Mouse (Mus musculus) CH12.LX (cell line): ENCODE results near the gene Cavin4. TPM values are rescaled to one million over a fixed set of nuclear protein-coding genes. Genes with fewer than 3 reads are reported as not detected.

Experiments used
- DNase-seq: peaks from one replicate; pipeline ENCODE4 v3.0.0-alpha.2; 2013; ENCODE audit errors: extremely low read depth
- H3K27ac ChIP-seq: 2 replicates; pipeline ENCODE4 v1.5.1; 2012; ENCODE audit warnings: low read depth, mild to moderate bottlenecking, control low read depth, moderate library complexity; ENCODE audit not compliant: insufficient read depth
- H3K27me3 ChIP-seq: replicated peaks from 2 replicates; pipeline ENCODE3; 2012; ENCODE audit warnings: inconsistent platforms
- H3K36me3 ChIP-seq, 2 experiments: replicated peaks in 1 of 2; 2 replicates each; pipeline versions ENCODE3 to v1.6.1; 2012; ENCODE audit warnings: inconsistent platforms in 1 of 2, low read length in 1 of 2, mild to moderate bottlenecking in 1 of 2, mixed read lengths in 1 of 2, moderate library complexity in 1 of 2; ENCODE audit not compliant: control insufficient read depth in 1 of 2, insufficient read depth in 1 of 2
- H3K4me1 ChIP-seq, 2 experiments: 2 replicates each; pipeline ENCODE4 v1.6.1; 2012; ENCODE audit warnings: inconsistent platforms in 1 of 2, moderate library complexity in 1 of 2; ENCODE audit not compliant: insufficient read depth in 2 of 2, control insufficient read depth in 1 of 2
- H3K4me2 ChIP-seq: 2 replicates; pipeline ENCODE4 v1.6.1; 2012; ENCODE audit warnings: low read depth, mild to moderate bottlenecking, control low read depth; ENCODE audit not compliant: poor library complexity, insufficient read depth, severe bottlenecking
- H3K4me3 ChIP-seq, 3 experiments: fragments of 150-350 bp in 1 of 3; sonication (generic) in 1 of 3; replicated peaks in 1 of 3; 2 replicates each; pipeline versions ENCODE3 to v1.5.1; 2011 to 2012; ENCODE audit warnings: low read depth in 2 of 3, low read length in 2 of 3, mild to moderate bottlenecking in 2 of 3, moderate library complexity in 2 of 3, control low read depth in 1 of 3, improper control_type of control experiment in 1 of 3, inconsistent platforms in 1 of 3, mixed read lengths in 1 of 3; ENCODE audit not compliant: poor library complexity in 1 of 3
- H3K79me2 ChIP-seq: replicated peaks from 2 replicates; pipeline ENCODE4 v1.6.1; 2012; ENCODE audit warnings: mild to moderate bottlenecking, moderate library complexity; ENCODE audit not compliant: control insufficient read depth, poor library complexity, insufficient read depth, severe bottlenecking; ENCODE audit errors: extremely low read depth
- H3K9ac ChIP-seq: 2 replicates; pipeline ENCODE4 v1.6.1; 2012; ENCODE audit warnings: low read depth, mild to moderate bottlenecking, control low read depth, moderate library complexity; ENCODE audit not compliant: insufficient read depth
- H3K9me3 ChIP-seq: replicated peaks from 2 replicates; pipeline ENCODE3; 2012; ENCODE audit warnings: low read length, inconsistent platforms, mixed read lengths
- BHLHE40 ChIP-seq: IDR thresholded peaks from 2 replicates; pipeline ENCODE4 v1.6.1; 2011; ENCODE audit warnings: mild to moderate bottlenecking, low read depth, low read length, improper control_type of control experiment
- CHD1 ChIP-seq: IDR thresholded peaks from 2 replicates; pipeline ENCODE4 v1.6.1; 2012; ENCODE audit warnings: low read depth, low read length, improper control_type of control experiment, inconsistent platforms
- E2F4 ChIP-seq: IDR thresholded peaks from 2 replicates; pipeline ENCODE4 v1.6.1; 2011; ENCODE audit warnings: low read depth, low read length, improper control_type of control experiment; ENCODE audit not compliant: insufficient replicate concordance
- ELF1 ChIP-seq: IDR thresholded peaks from 2 replicates; pipeline ENCODE4 v1.6.1; 2014; ENCODE audit warnings: low read depth, mild to moderate bottlenecking, inconsistent platforms, low read length, improper control_type of control experiment
- EP300 ChIP-seq: IDR thresholded peaks from 2 replicates; pipeline ENCODE4 v1.6.1; 2011; ENCODE audit warnings: low read length, improper control_type of control experiment
- GABPA ChIP-seq: IDR thresholded peaks from 2 replicates; pipeline ENCODE4 v1.6.1; 2012; ENCODE audit warnings: low read depth, low read length, improper control_type of control experiment, inconsistent platforms; ENCODE audit not compliant: insufficient replicate concordance
- HCFC1 ChIP-seq: IDR thresholded peaks from 2 replicates; pipeline ENCODE4 v1.6.1; 2012; ENCODE audit warnings: low read depth, mild to moderate bottlenecking, inconsistent platforms, low read length, improper control_type of control experiment
- IRF4 ChIP-seq: IDR thresholded peaks from 2 replicates; pipeline ENCODE4 v1.6.1; 2014; ENCODE audit warnings: low read depth, mild to moderate bottlenecking, inconsistent platforms, low read length, improper control_type of control experiment
- JUN ChIP-seq: IDR thresholded peaks from 2 replicates; pipeline ENCODE4 v1.6.1; 2011; ENCODE audit warnings: low read depth, mild to moderate bottlenecking, low read length, improper control_type of control experiment, moderate library complexity; ENCODE audit not compliant: insufficient read depth
- JUND ChIP-seq: conservative IDR thresholded peaks from 2 replicates; pipeline ENCODE4 v1.6.1; 2011; ENCODE audit warnings: low read depth, low read length, improper control_type of control experiment
- MAX ChIP-seq: IDR thresholded peaks from 2 replicates; pipeline ENCODE4 v1.6.1; 2011; ENCODE audit warnings: low read length, improper control_type of control experiment
- MEF2A ChIP-seq: IDR thresholded peaks from 2 replicates; pipeline ENCODE4 v1.6.1; 2014; ENCODE audit warnings: low read depth, mild to moderate bottlenecking, inconsistent platforms, low read length, improper control_type of control experiment, borderline replicate concordance
- NELFE ChIP-seq: IDR thresholded peaks from 2 replicates; pipeline ENCODE4 v1.6.1; 2011; ENCODE audit warnings: low read depth, low read length, improper control_type of control experiment
- PAX5 ChIP-seq: IDR thresholded peaks from 2 replicates; pipeline ENCODE4 v1.6.1; 2012; ENCODE audit warnings: low read length, inconsistent platforms, mixed read lengths
- POLR2A ChIP-seq: IDR thresholded peaks from 2 replicates; pipeline ENCODE4 v1.6.1; 2011; ENCODE audit warnings: low read depth, mild to moderate bottlenecking, improper control_type of control experiment, low read length
- POLR2AphosphoS2 ChIP-seq: IDR thresholded peaks from 2 replicates; pipeline ENCODE4 v1.6.1; 2011; ENCODE audit warnings: low read depth, low read length, improper control_type of control experiment
- RAD21 ChIP-seq: IDR thresholded peaks from 2 replicates; pipeline ENCODE4 v1.6.1; 2011; ENCODE audit warnings: low read depth, mild to moderate bottlenecking, low read length, improper control_type of control experiment, moderate library complexity
- RCOR1 ChIP-seq: conservative IDR thresholded peaks from 2 replicates; pipeline ENCODE4 v1.6.1; 2012; ENCODE audit warnings: low read depth, mild to moderate bottlenecking, inconsistent platforms, low read length, improper control_type of control experiment
- UBTF ChIP-seq: IDR thresholded peaks from 2 replicates; pipeline ENCODE4 v1.6.1; 2012; ENCODE audit warnings: low read depth, mild to moderate bottlenecking, inconsistent platforms, low read length, improper control_type of control experiment, moderate library complexity
- USF1 ChIP-seq: IDR thresholded peaks from 2 replicates; pipeline ENCODE4 v1.6.1; 2014; ENCODE audit warnings: low read depth, mild to moderate bottlenecking, inconsistent platforms, low read length, improper control_type of control experiment
- USF2 ChIP-seq: conservative IDR thresholded peaks from 2 replicates; pipeline ENCODE4 v1.6.1; 2011; ENCODE audit warnings: low read depth, low read length, improper control_type of control experiment
- ZMIZ1 ChIP-seq: IDR thresholded peaks from 2 replicates; pipeline ENCODE4 v1.6.1; 2012; ENCODE audit warnings: low read depth, mild to moderate bottlenecking, inconsistent platforms, low read length, improper control_type of control experiment
- ZNF384 ChIP-seq: IDR thresholded peaks from 2 replicates; pipeline ENCODE4 v1.6.1; 2012; ENCODE audit warnings: low read depth, low read length, improper control_type of control experiment, inconsistent platforms
- dilution Hi-C: fragments of 300-500 bp; cut with MboI; formaldehyde crosslinking; loops from 2 replicates; pipeline ENCODE4 v1.14.3; 2020; ENCODE audit warnings: low sequenced_read_pairs; ENCODE audit not compliant: extremely low pct_unique_long_range_greater_than_20kb, extremely low pct_ligation_motif_present
- in situ Hi-C: fragments of 300-500 bp; cut with MboI; formaldehyde crosslinking; loops from 3 replicates; pipeline ENCODE4 v1.14.3; 2019; ENCODE audit warnings: low sequenced_read_pairs, low pct_ligation_motif_present, low pct_unique_long_range_greater_than_20kb, mixed read lengths
- polyA plus RNA-seq: library from polyadenylated mRNA; unstranded; fragments of >175 nt; gene quantifications from 2 replicates; pipeline ENCODE4 v1.2.1, GENCODE M21; 2012; ENCODE audit warnings: low read depth; ENCODE audit not compliant: insufficient read length
- total RNA-seq, 2 experiments: library from RNA; depleted of rRNA; stranded (reverse); fragments of 300-350 nt in 1 of 2; fragments of >200 nt in 1 of 2; gene quantifications; 2 replicates each; pipeline ENCODE4 v1.2.3; 2012 to 2014

Gene Cavin4
- total and polyA plus RNA-seq, 3 experiments, result 0.13 to 0.26 (median 0.24) TPM

- no peak for TF ChIP-seq USF2
- TF ChIP-seq USF1, result no peak
- no peak for TF ChIP-seq MAX
- no peak for TF ChIP-seq IRF4
- TF ChIP-seq EP300, result no peak
- TF ChIP-seq JUND, result no peak
Observed at GRCm38 (mm10) chr4:48634058-48634457, 29.3 kb upstream of the Cavin4 start (continued).

GRCm38 (mm10) chr4:48636831-48637230 lies 26.5 kb upstream of the Cavin4 start:
- dilution Hi-C loops (no loop called here), in situ Hi-C loops (no loop called here)
- Histone ChIP-seq H3K79me2 (no peaks in the 10 kb centered on the region), H3K4me2 (no peak overlapping the region), H3K4me1 (no peaks in the 10 kb centered on the region), H3K9me3 (peaks cover 3% of the 10 kb centered on the region), H3K36me3 (peaks cover 0 to 41% of the 10 kb centered on the region in 2 experiments), H3K9ac (no peak overlapping the region), H3K4me3 (no peak overlapping the region), H3K27me3 (no peaks in the 10 kb centered on the region), H3K27ac (no peak overlapping the region)
- TF ChIP-seq HCFC1, result no peak
- no peak for TF ChIP-seq ZNF384
- TF ChIP-seq EP300, result no peak
- TF ChIP-seq NELFE, result no peak
- TF ChIP-seq GABPA, result no peak
- no peak for TF ChIP-seq POLR2A
- TF ChIP-seq BHLHE40, result no peak
- TF ChIP-seq ZMIZ1, result no peak
- TF ChIP-seq MAX, result no peak
- no peak for TF ChIP-seq POLR2AphosphoS2
- no peak for TF ChIP-seq MEF2A
- no peak for TF ChIP-seq UBTF
- TF ChIP-seq RAD21, result no peak
- TF ChIP-seq E2F4, result no peak
- TF ChIP-seq CHD1, result no peak
- TF ChIP-seq JUN, result no peak
- no peak for TF ChIP-seq ELF1
- no peak for TF ChIP-seq RCOR1
- no peak for TF ChIP-seq PAX5
- DNase-seq, result no peak
